Mouse (Mus musculus) embryonic facial prominence, embryonic 11.5 days (tissue): Measurements from ENCODE around the gene Mycbp. TPM values are rescaled to one million over a fixed set of nuclear protein-coding genes. Genes with fewer than 3 reads are reported as not detected.
A peak's percentile ranks its signal among the peaks of the same experiment; 100 is the strongest.

Experiments used
- ATAC-seq: fragments of 200-750 bp; cut with Nextera tagmentation; replicated peaks from 2 replicates; pipeline ENCODE4 v1.8.0; 2017; ENCODE audit warnings: low read depth; ENCODE audit not compliant: insufficient number of reproducible peaks, low FRiP score, low TSS enrichment
- DNase-seq: peaks from one replicate; pipeline ENCODE4 v3.0.0-alpha.2; 2015; ENCODE audit warnings: low spot score
- H3K27ac ChIP-seq: fragments of 300-500 bp; sonication (generic); replicated peaks from 2 replicates; pipeline ENCODE4 v1.5.1; 2014; ENCODE audit warnings: mild to moderate bottlenecking, low read depth, low read length, control low read depth
- H3K27me3 ChIP-seq: fragments of 300-500 bp; sonication (generic); 2 replicates; pipeline ENCODE4 v1.6.1; 2014; ENCODE audit warnings: mild to moderate bottlenecking, low read length, moderate library complexity, mixed read lengths; ENCODE audit not compliant: control insufficient read depth, insufficient read depth
- H3K36me3 ChIP-seq: fragments of 300-500 bp; sonication (generic); replicated peaks from 2 replicates; pipeline ENCODE4 v1.6.1; 2014; ENCODE audit warnings: low read depth, mild to moderate bottlenecking, low read length, moderate library complexity, mixed read lengths; ENCODE audit not compliant: control insufficient read depth, insufficient read depth
- H3K4me1 ChIP-seq: fragments of 300-500 bp; sonication (generic); 2 replicates; pipeline ENCODE4 v1.6.1; 2014; ENCODE audit warnings: low read length, mixed read lengths; ENCODE audit not compliant: control insufficient read depth, insufficient read depth
- H3K4me2 ChIP-seq: fragments of 300-500 bp; sonication (generic); 2 replicates; pipeline ENCODE4 v1.6.1; 2014; ENCODE audit warnings: low read depth, mild to moderate bottlenecking, control low read depth, low read length, moderate library complexity
- H3K4me3 ChIP-seq: fragments of 300-500 bp; sonication (generic); 2 replicates; pipeline ENCODE4 v1.5.1; 2014; ENCODE audit warnings: low read depth, low read length, control low read depth
- H3K9ac ChIP-seq: fragments of 300-500 bp; sonication (generic); replicated peaks from 2 replicates; pipeline ENCODE4 v1.6.1; 2014; ENCODE audit warnings: mild to moderate bottlenecking, control low read depth, low read length
- H3K9me3 ChIP-seq: fragments of 300-500 bp; sonication (generic); replicated peaks from 2 replicates; pipeline ENCODE4 v1.6.1; 2016; ENCODE audit warnings: mild to moderate bottlenecking, low read length, inconsistent platforms, mixed read lengths; ENCODE audit not compliant: control insufficient read depth
- WGBS: fragments of 180-500 bp; shearing (Covaris S2); extraction: QIAGEN DNeasy Blood & Tissue Kit; methylation state at CpG from one replicate; pipeline ENCODE4 v1.1.7; 2014; 5-methylcytosine and 5-hydroxymethylcytosine counted together
- polyA plus RNA-seq: library from polyadenylated mRNA; unstranded; fragments of >200 nt; fragmentation: Nextera tagmentation; extraction: Ambion mirVana; gene quantifications from 2 replicates; pipeline ENCODE4 v1.2.1, GENCODE M21; 2014

Mycbp gene
- 74.0 and 76.0 TPM in 2 replicates for polyA plus RNA-seq

GRCm38 (mm10) chr4:123904333-123905125, at the start of gene Mycbp:
Gene Mycbp, plus strand, starts transcription at chr4:123904832.
- Histone ChIP-seq H3K27ac (peak within 1 kb of the TSS; percentile 70), H3K9ac (peak within 1 kb of the TSS; percentile 80), H3K9me3 (no peaks in the 10 kb centered on the region), H3K27me3 (no peaks in the 10 kb centered on the region), H3K4me1 (no peaks in the 10 kb centered on the region), H3K36me3 (no peaks in the 10 kb centered on the region), H3K4me2 (peak within 1 kb of the TSS; percentile 64), H3K4me3 (peak within 1 kb of the TSS; percentile 86)
- peak; percentile 98 for DNase-seq
- under 1% methylated on average over 49 of the region's 49 CpGs for WGBS
- peak; percentile 100 for ATAC-seq

GRCm38 (mm10) chr4:123856888-123857287, 47.7 kb upstream of the Mycbp start:
- DNase-seq (no peak), ATAC-seq (no peak)
- H3K4me3 ChIP-seq, result no peak overlapping the region
- H3K27me3 ChIP-seq, result no peaks in the 10 kb centered on the region
- H3K4me2 ChIP-seq, result no peak overlapping the region
- WGBS, result 74% methylated on average over 4 of the region's 4 CpGs
- no peaks in the 10 kb centered on the region for H3K4me1 ChIP-seq
- no peaks in the 10 kb centered on the region for H3K9me3 ChIP-seq
- H3K36me3 ChIP-seq, result no peaks in the 10 kb centered on the region
- no peak overlapping the region for H3K9ac ChIP-seq
- H3K27ac ChIP-seq, result no peak overlapping the region

- WGBS, result 84% methylated on average over 7 of the region's 7 CpGs
- no peak for DNase-seq
Measured at GRCm38 (mm10) chr4:123858090-123858489, 46.5 kb upstream of the Mycbp start.

GRCm38 (mm10) chr4:123859379-123859778, 45.3 kb upstream of the Mycbp start, which contains the start of gene 4933427I04Rik:
Gene 4933427I04Rik, plus strand, starts transcription at chr4:123859679.
- Histone ChIP-seq H3K9ac (no peak within 1 kb of the TSS), H3K4me3 (no peak within 1 kb of the TSS), H3K36me3 (no peaks in the 10 kb centered on the region), H3K27ac (no peak within 1 kb of the TSS), H3K9me3 (no peaks in the 10 kb centered on the region), H3K4me1 (no peaks in the 10 kb centered on the region), H3K27me3 (no peaks in the 10 kb centered on the region), H3K4me2 (no peak within 1 kb of the TSS)
- no peak for ATAC-seq
- no peak for DNase-seq
- 82% methylated on average over 3 of the region's 3 CpGs for WGBS

More at GRCm38 (mm10) chr4:123858090-123858489, 46.5 kb upstream of the Mycbp start:
- Histone ChIP-seq H3K36me3 (no peaks in the 10 kb centered on the region), H3K27ac (no peak overlapping the region), H3K27me3 (no peaks in the 10 kb centered on the region), H3K4me1 (no peaks in the 10 kb centered on the region), H3K4me3 (no peak overlapping the region), H3K9ac (no peak overlapping the region), H3K4me2 (no peak overlapping the region), H3K9me3 (no peaks in the 10 kb centered on the region)
- no peak for ATAC-seq

- H3K27ac ChIP-seq, result no peak overlapping the region
- no peaks in the 10 kb centered on the region for H3K4me1 ChIP-seq
- H3K36me3 ChIP-seq, result no peaks in the 10 kb centered on the region
- DNase-seq, result no peak
- H3K27me3 ChIP-seq, result no peaks in the 10 kb centered on the region
- no peaks in the 10 kb centered on the region for H3K9me3 ChIP-seq
- H3K4me2 ChIP-seq, result no peak overlapping the region
- no peak overlapping the region for H3K9ac ChIP-seq
- H3K4me3 ChIP-seq, result no peak overlapping the region
- ATAC-seq, result no peak
- WGBS, result 63% methylated on average over 2 of the region's 2 CpGs
Measured at GRCm38 (mm10) chr4:123859803-123860202, 44.8 kb upstream of the Mycbp start.

- WGBS, result 78% methylated on average over 5 of the region's 5 CpGs
- ATAC-seq (no peak), DNase-seq (no peak)
- Histone ChIP-seq H3K4me1 (no peaks in the 10 kb centered on the region), H3K27ac (no peak overlapping the region), H3K4me3 (no peak overlapping the region), H3K27me3 (no peaks in the 10 kb centered on the region), H3K9me3 (no peaks in the 10 kb centered on the region), H3K9ac (no peak overlapping the region), H3K36me3 (no peaks in the 10 kb centered on the region), H3K4me2 (no peak overlapping the region)
Measured at GRCm38 (mm10) chr4:123860621-123861020, 44.0 kb upstream of the Mycbp start.

GRCm38 (mm10) chr4:123893726-123894125, 10.9 kb upstream of the Mycbp start:
- H3K36me3 ChIP-seq, result no peaks in the 10 kb centered on the region
- no peaks in the 10 kb centered on the region for H3K27me3 ChIP-seq
- H3K4me3 ChIP-seq, result no peak overlapping the region
- no peak overlapping the region for H3K9ac ChIP-seq
- no peaks in the 10 kb centered on the region for H3K4me1 ChIP-seq
- DNase-seq (no peak), ATAC-seq (no peak)
- 85% methylated on average over 5 of the region's 5 CpGs for WGBS
- no peak overlapping the region for H3K4me2 ChIP-seq
- H3K9me3 ChIP-seq, result no peaks in the 10 kb centered on the region
- H3K27ac ChIP-seq, result no peak overlapping the region

GRCm38 (mm10) chr4:123894295-123894694, 10.3 kb upstream of the Mycbp start:
- H3K4me1 ChIP-seq, result no peaks in the 10 kb centered on the region
- no peak overlapping the region for H3K9ac ChIP-seq
- ATAC-seq (no peak), DNase-seq (no peak)
- no peaks in the 10 kb centered on the region for H3K9me3 ChIP-seq
- no peak overlapping the region for H3K4me2 ChIP-seq
- no peaks in the 10 kb centered on the region for H3K36me3 ChIP-seq
- 78% methylated on average over 4 of the region's 4 CpGs for WGBS
- H3K27ac ChIP-seq, result no peak overlapping the region
- H3K27me3 ChIP-seq, result no peaks in the 10 kb centered on the region
- H3K4me3 ChIP-seq, result no peak overlapping the region
